Mouse (Mus musculus) heart, postnatal 0 days (tissue): Measurements from ENCODE around the gene Dlgap4.

Experiments used
- CTCF ChIP-seq: IDR thresholded peaks from 2 replicates; pipeline ENCODE4 v1.5.1; 2016; ENCODE audit warnings: antibody characterized with exemption, control low read depth, low read depth
- EP300 ChIP-seq: IDR thresholded peaks from 2 replicates; pipeline ENCODE4 v1.6.1; 2016; ENCODE audit warnings: antibody characterized with exemption, low read depth

DNA sequence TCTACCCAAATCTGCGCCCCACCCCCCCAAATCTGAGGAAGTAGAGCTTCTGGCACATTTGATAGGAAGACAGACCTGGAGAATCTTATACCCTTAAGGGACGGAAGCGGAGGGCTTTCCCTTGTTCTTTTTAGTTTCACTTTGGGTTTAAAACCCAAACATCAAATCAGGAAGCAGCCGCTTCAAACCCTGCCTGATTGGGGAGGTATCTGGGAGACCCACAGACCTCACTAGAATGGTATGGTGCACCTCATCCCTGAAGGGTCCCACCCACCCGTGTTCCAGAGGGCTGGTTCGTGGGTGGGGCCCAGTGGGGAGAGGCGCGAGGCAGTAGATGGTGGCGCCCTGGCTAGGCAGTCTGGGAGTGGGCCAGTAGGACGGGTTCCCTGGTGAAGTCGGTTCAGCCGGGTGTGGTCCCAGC lies 117.0 kb downstream of the Dlgap4 start:
- TF ChIP-seq CTCF = no peak
- no peak for TF ChIP-seq EP300
